Mouse (Mus musculus) adrenal gland, adult 8-10 months (tissue): ENCODE data around the gene Abhd14a. TPM values are rescaled to one million over a fixed set of nuclear protein-coding genes. Genes with fewer than 3 reads are reported as not detected.
"Not testable (repeated sequence)": the region's sequence is repeated elsewhere in the genome, so short reads cannot be mapped to it uniquely, and the experiment has no call there.

Source experiments
- DNase-seq: peaks from one replicate; pipeline ENCODE4 v3.0.0; 2022
- total RNA-seq, 4 experiments: library from RNA; stranded (reverse); gene quantifications; 2 replicates each; pipeline ENCODE4 v1.2.4; 2022

The Abhd14a gene
- total RNA-seq: 10 to 100 TPM; 24.8 to 32.3 (median 26.4) TPM

DNA sequence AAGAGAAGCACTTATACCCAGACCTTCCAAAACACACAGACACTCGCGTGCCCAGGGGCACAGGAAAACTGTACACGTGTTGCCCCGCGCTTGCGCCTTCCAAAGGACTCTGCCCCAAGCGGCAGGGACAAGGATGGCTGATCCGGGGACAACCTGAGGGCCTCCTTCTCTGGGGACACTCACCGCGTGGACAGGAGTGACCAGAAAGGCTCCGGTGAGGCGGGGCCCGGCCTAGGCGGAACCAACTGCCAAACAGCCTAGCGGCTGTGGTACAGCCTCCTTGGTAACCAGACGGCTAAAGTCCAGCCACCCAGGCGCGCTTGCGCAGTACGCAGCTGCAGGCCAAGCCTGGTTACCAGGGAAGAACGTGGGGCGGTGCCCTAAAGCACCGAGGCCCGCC lies at the start of gene Abhd14a, which contains the start of gene Abhd14b:
TSS of gene Abhd14a (minus strand) at position 331 of the 400 bp plus-strand sequence.
TSS of gene Abhd14b (plus strand) at position 112 of the 400 bp plus-strand sequence.
- peak; percentile 95 for DNase-seq

DNA sequence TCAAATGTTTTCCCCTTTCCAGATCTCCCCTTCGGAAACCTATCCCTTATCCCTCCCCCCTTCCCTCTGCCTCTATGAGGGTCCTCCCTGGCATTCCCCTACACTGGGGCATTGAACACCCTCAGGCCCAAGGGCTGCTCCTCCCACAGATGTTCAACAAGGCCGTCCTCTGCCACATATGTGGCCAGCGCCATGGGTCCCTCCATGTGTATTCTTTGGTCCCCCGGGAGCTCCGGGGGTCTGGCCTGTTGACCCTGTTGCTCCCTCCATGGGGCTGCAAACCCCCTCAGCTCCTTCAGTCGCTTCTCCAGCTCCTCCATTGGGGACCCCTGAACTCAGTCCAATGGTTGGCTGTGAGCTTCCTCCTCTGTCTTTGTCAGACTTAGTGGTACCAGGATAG lies 40.1 kb upstream of the Abhd14a start:
- not testable (repeated sequence) for DNase-seq

- DNase-seq: no peak
Measured at GRCm38 (mm10) chr9:106485076-106485475, 37.6 kb upstream of the Abhd14a start.

- DNase-seq: no peak
Measured at GRCm38 (mm10) chr9:106483606-106484005, 36.1 kb upstream of the Abhd14a start.

DNA sequence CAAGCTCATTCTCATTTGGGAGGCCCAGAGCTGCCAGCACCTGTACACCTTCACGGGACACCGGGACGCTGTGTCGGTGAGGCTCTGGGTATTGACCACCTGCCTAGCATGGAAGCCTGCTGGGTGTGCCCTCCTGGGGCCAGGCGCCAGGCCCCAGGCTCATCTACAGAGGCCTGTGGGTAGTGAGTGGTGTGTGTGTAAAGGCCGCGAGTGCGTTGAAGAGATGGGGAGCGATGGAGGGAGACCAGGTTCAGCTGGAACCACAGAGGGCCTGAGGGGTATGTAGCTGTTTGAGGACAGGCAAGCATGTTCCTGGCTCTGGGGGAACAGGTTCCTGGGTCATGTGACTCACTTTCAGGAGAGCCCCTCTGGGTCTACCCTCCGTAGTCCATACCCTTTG lies 35.7 kb upstream of the Abhd14a start:
- DNase-seq: no peak

GRCm38 (mm10) chr9:106482578-106483115 lies 35.2 kb upstream of the Abhd14a start:
- DNase-seq: no peak

- no peak for DNase-seq
Measured at GRCm38 (mm10) chr9:106481676-106482075, 34.2 kb upstream of the Abhd14a start.

DNA sequence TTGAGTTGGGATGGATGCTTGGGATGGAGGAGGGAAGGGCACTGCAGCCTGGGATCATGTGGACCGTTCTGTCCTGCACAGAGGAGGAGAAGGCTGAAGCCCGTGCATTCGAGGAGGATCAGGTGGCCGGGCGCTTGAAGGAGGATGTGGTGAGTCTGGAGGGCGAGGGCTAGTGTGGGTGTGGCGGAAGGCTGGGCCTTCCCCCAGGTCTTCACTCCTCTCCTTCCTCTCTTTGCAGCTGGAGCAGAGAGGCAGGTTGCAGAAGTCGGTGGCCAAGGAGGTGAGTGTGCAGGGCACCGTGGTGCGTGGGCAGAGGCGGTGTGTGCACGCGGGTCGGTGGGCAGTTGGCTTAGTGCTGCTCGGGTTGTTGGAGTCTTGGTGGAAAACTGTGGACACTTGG lies 33.6 kb upstream of the Abhd14a start:
- DNase-seq: no peak

DNA sequence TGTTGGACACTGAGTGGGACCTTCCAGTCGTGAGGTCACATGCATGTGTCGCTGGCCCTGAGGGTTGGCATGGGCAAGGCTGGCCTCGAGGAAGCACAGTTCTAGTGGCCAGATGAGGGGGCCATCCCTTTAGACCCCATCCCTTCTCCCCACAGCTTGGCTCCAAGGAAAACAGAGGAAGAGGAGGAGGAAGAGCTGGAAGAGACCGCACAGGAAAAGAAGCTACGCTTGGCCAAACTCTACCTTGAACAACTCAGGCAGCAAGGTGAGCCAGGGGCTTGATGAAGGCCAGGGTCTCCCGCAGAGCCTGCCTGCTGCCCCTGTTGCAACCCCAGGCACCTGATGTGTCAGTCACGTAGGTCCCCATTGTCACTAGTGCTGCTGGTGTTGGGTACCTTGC lies 33.1 kb upstream of the Abhd14a start:
- DNase-seq: no peak

GRCm38 (mm10) chr9:106478101-106478500 lies 30.6 kb upstream of the Abhd14a start:
- DNase-seq: no peak

DNA sequence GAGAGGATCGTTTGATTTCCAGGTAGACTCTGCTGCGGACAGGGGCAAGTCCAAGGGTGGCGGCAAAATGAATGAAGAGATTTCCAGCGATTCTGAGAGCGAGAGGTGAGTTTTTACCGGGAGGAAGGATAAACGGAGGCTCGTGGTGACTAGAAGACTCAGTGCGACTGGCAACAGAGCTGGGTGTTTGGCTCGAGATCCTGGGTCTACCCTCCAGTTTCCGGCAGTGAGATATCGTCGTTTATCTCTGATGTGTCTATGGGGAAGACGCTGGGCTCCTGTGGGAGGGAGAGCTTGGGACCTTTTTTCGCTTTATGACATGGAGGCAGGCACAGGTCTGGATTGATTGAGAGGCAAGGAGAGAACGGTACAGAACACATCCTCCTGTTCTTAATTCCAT lies 30.2 kb upstream of the Abhd14a start:
- peak; percentile 5 for DNase-seq

DNA sequence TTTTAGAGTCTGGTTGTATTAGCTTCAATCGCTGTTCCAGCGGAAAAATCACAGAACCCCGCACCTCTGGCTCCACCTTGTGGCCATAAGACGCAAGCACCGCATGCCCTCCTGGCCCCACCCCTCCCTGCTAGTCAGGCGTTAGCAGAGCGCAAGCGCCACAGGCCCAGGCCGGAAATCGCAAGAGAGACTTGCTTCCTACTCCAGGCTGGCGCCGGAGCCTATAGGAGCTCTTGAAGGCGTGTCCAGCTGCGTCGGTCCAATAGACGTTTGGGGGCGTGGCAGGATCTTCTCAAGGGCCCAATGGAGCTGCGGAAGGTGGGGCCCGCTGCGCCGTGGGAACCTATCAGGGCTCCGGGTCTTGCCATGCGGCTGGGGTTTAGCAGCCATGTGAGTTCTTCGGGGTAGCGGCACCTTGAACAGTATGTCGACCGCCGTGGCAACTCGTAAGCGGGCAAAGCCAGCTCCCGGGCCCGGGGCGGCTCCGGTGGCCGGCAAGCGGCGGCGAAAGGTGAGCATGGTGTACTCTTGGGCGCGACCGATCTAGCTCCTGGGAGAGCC lies 29.5 kb upstream of the Abhd14a start, which contains the start of gene Parp3:
TSS of gene Parp3 (minus strand) at position 26 of the 561 bp plus-strand sequence.
- DNase-seq: peak; percentile 100

DNA sequence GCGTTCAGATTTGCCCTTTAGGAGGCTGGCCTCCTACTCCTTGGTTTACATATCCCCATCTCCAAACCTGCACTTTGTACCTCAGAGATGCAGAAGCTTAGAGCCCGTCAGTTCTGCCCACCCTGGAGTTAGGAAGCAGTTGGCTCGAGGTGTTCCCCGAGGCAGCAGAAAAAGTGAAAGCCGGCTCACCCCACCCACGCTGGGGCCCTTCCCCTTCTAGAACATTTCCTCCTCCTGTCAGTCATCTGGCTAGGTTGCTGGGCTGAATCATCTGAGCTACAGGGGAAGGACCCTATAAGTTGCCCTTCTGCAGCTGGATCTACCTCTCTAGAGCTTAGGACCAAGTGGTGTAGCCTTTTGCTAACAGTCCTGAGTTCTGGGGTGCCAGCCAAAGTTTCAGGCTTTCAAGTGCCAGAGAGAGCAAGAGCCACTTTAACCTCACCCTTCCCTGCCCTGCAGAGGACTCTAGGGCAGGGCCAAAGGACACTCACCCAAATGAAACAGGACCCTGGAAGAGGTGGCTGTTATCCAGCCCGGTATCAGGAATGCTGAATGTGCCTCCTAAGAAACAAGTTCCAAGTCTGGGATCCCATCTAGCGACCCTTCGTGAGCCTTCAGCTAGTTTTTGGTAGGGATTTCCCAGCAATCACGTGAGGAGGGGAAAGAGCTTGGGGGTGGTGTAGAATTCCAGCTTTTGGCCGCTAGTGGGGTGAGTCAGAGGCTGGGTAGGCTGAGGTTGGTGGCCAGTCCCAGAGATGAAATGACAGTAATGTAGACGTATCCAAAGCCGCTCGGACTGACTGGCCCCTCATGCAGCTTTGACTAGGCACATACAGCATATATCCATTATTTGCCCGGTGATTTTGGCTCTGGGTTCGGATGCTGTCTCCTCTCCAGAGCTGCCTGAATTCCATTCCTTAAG lies 28.8 kb upstream of the Abhd14a start:
- DNase-seq: peak; percentile 66

DNA sequence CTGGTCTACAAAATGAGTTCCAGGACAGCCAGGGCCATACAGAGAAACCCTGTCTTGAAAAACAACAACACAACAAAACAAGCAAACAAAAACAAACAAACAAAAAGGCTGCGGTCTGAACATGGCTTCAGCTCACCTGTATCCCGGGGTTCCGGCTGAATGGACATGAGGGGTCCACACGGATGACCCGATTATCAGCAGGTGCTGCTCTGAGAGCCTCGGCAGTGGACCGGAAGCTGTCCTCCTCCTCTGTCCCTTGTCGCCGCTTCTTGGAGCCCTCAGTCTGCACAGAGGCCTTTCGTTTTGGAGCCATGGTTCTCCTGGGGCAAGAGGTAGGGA lies 28.2 kb upstream of the Abhd14a start, which contains the start of gene Rrp9:
TSS of gene Rrp9 (plus strand) at position 301 of the 339 bp plus-strand sequence.
- DNase-seq: peak; percentile 23

DNA sequence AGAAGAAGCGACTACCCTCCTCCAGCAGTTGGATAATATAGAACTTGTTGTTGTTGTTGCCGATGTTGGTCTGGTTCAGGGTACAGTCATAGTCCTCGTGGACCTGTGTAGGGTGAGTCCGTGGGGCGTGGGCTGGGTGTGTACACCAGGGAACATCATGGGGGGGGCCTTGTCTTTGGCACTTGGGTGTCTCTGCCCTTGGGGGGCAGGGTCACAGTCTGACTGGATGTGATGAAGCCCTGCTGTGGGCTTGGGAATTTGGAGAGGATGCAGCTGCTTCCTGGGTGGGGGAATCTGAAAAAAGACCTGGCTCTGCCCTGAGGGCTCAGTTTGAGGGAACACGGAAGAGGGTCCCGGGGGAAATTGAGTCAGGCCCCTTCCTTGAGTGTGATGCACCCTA lies 27.6 kb upstream of the Abhd14a start:
- peak; percentile 29 for DNase-seq

DNA sequence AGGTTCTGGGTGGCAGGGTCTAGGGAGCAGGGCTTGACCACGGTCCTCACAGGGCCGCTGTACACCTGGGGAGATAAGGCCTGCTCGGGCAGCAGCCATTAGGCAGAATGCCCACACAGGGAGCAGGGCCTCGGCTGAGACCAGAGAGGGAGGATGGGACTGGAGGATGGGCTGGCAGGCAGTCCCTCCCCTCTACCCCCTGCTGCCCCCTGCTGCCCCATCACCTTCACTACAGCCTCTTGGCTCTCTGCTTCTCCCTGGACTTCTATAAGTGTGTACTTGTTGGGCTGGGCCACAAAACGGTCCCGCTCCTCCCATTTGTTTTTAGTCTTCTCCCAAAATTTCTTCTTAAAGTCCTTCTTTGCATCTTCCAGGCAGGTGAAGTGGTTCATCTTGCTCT lies 27.0 kb upstream of the Abhd14a start:
- DNase-seq: peak; percentile 45

- DNase-seq: peak; percentile 7
Measured at GRCm38 (mm10) chr9:106473753-106474105, 26.3 kb upstream of the Abhd14a start.

GRCm38 (mm10) chr9:106473081-106473752 lies 25.7 kb upstream of the Abhd14a start:
- peak; percentile 14 for DNase-seq

- DNase-seq: no peak
Measured at GRCm38 (mm10) chr9:106472321-106472720, 24.8 kb upstream of the Abhd14a start.

DNA sequence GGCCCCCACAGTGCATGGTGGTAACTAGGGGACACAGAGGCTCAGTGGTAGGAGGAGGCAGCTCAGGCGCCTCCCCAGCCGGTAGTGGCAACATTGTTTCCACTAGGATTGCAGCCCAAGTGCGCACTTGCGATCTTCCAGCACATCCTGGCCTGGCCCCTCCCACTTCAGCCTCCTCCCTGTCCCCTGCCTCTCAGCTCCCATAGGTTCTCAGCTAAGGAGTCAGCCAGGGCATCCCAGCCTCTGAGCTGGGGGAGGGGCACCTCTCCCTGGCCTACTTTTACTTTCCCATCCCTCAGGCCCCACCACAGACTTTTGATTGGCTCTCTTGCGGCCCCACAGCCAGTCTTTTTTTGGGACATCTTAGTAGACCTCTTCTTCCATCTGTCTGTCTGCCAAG lies 24.4 kb upstream of the Abhd14a start:
- DNase-seq: peak; percentile 58

DNA sequence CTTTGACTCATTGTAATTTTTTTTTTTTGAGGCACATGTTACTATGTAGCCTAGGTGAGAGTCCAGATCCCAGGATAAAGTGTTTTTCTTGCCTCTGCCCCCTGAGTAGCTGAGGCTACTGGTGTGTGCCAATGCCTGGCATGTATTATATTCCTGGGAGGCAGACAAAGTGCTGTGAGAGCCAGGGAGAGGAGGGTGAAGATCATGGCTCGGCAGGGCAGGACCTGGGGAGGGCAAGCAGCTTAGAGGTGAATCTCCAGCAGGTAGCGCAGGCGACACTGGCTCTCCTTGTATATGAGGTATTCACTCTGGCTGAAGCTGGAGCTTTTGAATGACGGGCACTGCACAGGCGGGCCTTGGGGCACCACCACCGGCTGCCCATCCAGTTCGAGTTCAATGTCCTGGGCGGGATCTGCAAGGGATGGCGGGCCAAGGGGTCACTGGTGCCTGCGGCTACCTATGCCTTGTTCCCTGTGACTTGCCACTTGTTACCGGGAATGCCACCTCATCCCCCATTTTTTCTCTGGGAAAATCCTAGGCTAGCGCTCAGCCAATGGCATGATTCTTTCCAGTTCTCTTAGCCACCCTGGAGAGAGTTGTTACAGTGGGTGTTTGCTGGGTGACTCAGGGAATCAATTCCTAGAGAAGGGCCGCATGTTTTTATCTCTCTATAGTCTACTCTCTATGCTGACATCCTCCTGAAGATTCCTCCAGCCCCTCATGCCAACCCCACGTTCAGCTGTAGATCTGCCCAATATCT lies 23.7 kb upstream of the Abhd14a start:
- DNase-seq: peak; percentile 1

DNA sequence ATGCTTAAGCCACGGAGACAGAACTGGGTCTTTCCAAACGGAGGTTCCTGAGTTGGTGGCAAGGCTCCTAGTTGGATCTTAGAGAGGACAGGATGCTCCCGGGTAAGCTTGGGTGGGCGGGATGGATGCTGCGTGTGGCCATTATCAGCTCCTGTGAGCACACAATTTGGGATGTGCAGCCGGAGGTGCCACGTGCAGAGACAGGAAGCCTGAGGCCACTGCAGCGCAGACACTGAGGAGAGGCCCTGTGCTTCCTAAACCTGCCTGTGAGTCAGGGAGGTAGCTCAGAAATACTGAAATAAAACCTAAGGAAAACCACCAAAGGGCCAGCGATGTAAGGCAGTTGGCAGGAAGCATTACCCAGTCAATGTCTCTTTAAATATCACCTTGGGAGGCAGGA lies 22.3 kb upstream of the Abhd14a start:
- no peak for DNase-seq
